Mouse (Mus musculus) midbrain, embryonic 14.5 days (tissue): ENCODE measurements around the gene Apobr. TPM values are rescaled to one million over a fixed set of nuclear protein-coding genes. Genes with fewer than 3 reads are reported as not detected.

Source experiments
- ATAC-seq: fragments of 200-750 bp; cut with Nextera tagmentation; 2 replicates; pipeline ENCODE4 v1.8.0; 2017; ENCODE audit warnings: moderate number of reproducible peaks, moderate library complexity; ENCODE audit not compliant: low FRiP score, low TSS enrichment
- DNase-seq: peaks from one replicate; pipeline ENCODE4 v3.0.0-alpha.2; 2015
- H3K27ac ChIP-seq: fragments of 300-500 bp; sonication (generic); replicated peaks from 2 replicates; pipeline ENCODE4 v1.5.1; 2014; ENCODE audit warnings: mild to moderate bottlenecking, low read depth, low read length, moderate library complexity
- H3K27me3 ChIP-seq: fragments of 300-500 bp; sonication (generic); 2 replicates; pipeline ENCODE4 v1.6.1; 2014; ENCODE audit warnings: low read length, control low read depth, mixed read lengths; ENCODE audit not compliant: control insufficient read depth, insufficient read depth
- H3K36me3 ChIP-seq: fragments of 300-500 bp; sonication (generic); 2 replicates; pipeline ENCODE4 v1.6.1; 2014; ENCODE audit warnings: low read length, control low read depth; ENCODE audit not compliant: control insufficient read depth, insufficient read depth
- H3K4me1 ChIP-seq: fragments of 300-500 bp; sonication (generic); 2 replicates; pipeline ENCODE4 v1.6.1; 2014; ENCODE audit warnings: mild to moderate bottlenecking, antibody characterized with exemption, low read length, control low read depth; ENCODE audit not compliant: control insufficient read depth, insufficient read depth
- H3K4me2 ChIP-seq: fragments of 300-500 bp; sonication (generic); 2 replicates; pipeline ENCODE4 v1.6.1; 2014; ENCODE audit warnings: mild to moderate bottlenecking, low read length, moderate library complexity
- H3K4me3 ChIP-seq: fragments of 300-500 bp; sonication (generic); replicated peaks from 2 replicates; pipeline ENCODE4 v1.5.1; 2014; ENCODE audit warnings: low read depth, low read length
- H3K9ac ChIP-seq: fragments of 300-500 bp; sonication (generic); replicated peaks from 2 replicates; pipeline ENCODE4 v1.6.1; 2014; ENCODE audit warnings: mild to moderate bottlenecking, low read length, moderate library complexity
- H3K9me3 ChIP-seq: fragments of 300-500 bp; sonication (generic); 2 replicates; pipeline ENCODE4 v1.6.1; 2016; ENCODE audit warnings: low read length, control low read depth, mixed read lengths; ENCODE audit not compliant: control insufficient read depth
- WGBS: fragments of 180-500 bp; shearing (Covaris S2); extraction: QIAGEN DNeasy Blood & Tissue Kit; methylation state at CpG from one replicate; pipeline ENCODE4 v1.1.7; 2014; 5-methylcytosine and 5-hydroxymethylcytosine counted together
- polyA plus RNA-seq: library from polyadenylated mRNA; unstranded; fragments of >200 nt; fragmentation: Nextera tagmentation; extraction: Ambion mirVana; gene quantifications from 2 replicates; pipeline ENCODE4 v1.2.1, GENCODE M21; 2014

Apobr gene
- polyA plus RNA-seq, 1 experiment from 2014 or later, result 0.28 TPM

DNA sequence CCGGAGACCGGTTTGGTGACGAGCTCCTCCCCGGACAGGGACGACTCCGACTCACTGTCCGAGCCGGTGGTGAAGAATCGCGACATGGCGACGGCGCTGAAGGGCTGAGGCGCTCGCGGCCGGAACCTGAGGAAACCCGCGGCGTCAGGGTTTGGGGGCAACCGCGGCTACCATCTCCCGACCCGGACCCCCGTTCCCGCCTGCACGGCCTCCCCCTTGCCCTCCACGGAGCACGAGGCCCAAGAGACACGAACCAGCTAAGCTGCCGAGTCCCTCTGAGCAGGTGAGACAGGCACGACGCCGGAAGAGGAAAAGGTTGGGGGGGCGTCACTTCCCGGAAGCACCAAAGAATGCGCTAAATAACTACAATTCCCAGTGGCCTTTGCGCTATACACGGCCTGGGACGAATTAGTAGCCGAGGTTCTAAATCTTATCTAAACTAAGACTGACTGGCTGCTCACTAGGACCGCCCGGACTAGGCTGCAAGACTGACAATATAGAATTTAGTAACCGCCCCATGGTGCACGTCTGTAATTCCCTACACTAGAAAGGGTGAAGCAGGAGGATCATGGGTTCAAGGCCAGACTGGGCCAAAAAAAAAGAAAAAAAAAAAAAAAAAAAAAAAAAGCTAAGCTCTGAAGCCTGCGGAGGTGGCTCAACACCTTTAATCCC is 18.5 kb upstream of the Apobr start, which contains the start of gene Eif3c:
Gene Eif3c, minus strand, starts transcription at position 318 of the 672 bp plus-strand sequence.
- Histone ChIP-seq H3K9me3 (no peaks in the 10 kb centered on the region), H3K9ac (peak within 1 kb of the TSS; percentile 85), H3K36me3 (peaks cover 34% of the 10 kb centered on the region), H3K27ac (peak within 1 kb of the TSS; percentile 74), H3K27me3 (no peaks in the 10 kb centered on the region), H3K4me3 (peak within 1 kb of the TSS; percentile 92), H3K4me1 (peaks cover 5% of the 10 kb centered on the region; the same call in 1 of the 2 replicates), H3K4me2 (peak within 1 kb of the TSS; percentile 83)
- ATAC-seq (peak; percentile 89), DNase-seq (peak; percentile 97)
- WGBS, result under 1% methylated on average over 46 of the region's 46 CpGs

DNA sequence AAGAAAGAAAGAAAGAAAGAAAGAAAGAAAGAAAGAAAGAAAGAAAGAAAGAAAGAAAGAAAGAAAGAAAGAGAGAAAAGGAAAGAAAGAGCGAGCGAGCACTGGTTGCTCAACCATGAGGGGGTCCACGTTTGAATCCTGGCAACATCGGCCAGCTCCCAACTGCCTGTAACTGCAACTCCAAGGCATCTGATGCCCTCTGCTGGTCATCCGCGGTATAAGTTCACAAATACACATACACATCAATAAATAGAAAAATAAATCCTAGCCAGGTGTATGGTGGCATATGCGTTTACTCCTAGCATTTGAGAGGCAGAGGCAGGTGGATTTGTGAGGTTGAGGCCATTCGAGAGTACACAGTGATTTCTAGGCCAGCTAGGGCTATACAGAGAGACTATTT is 7.8 kb upstream of the Apobr start:
- ATAC-seq, result no peak
- Histone ChIP-seq H3K4me3 (no peak overlapping the region), H3K4me1 (peaks cover 4% of the 10 kb centered on the region; the same call in 1 of the 2 replicates), H3K9me3 (no peaks in the 10 kb centered on the region), H3K9ac (no peak overlapping the region), H3K27ac (no peak overlapping the region), H3K4me2 (no peak overlapping the region), H3K36me3 (peaks cover 35% of the 10 kb centered on the region), H3K27me3 (no peaks in the 10 kb centered on the region)
- peak; percentile 62 for DNase-seq
- WGBS, result 57% methylated on average over 8 of the region's 8 CpGs

DNA sequence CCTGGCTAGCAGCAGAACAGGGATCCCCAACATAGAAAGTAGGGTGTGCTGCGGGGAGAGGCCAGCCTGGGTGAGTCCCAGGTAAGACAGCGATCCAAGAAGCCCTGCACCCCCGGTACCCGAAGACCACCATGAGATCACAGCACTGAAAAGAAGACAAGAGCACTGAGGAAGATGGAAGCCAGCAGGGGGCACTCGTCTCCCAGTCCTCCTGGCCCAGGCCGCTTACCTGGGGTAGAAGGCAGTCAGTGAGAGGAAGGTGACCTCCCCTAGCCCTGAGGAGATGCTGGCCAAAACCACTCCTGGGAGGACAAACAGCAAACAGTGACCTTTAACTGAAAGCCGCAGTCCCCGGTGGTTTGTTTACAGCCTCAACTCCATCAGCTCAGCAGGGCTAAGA is 5.6 kb upstream of the Apobr start:
- Histone ChIP-seq H3K9ac (no peak overlapping the region), H3K27ac (no peak overlapping the region), H3K4me1 (peaks cover 10% of the 10 kb centered on the region; the same call in 1 of the 2 replicates), H3K9me3 (no peaks in the 10 kb centered on the region), H3K27me3 (no peaks in the 10 kb centered on the region), H3K4me2 (no peak overlapping the region), H3K4me3 (no peak overlapping the region), H3K36me3 (peaks cover 27% of the 10 kb centered on the region)
- DNase-seq (peak; percentile 62), ATAC-seq (no peak)
- WGBS, result 63% methylated on average over 8 of the region's 8 CpGs

DNA sequence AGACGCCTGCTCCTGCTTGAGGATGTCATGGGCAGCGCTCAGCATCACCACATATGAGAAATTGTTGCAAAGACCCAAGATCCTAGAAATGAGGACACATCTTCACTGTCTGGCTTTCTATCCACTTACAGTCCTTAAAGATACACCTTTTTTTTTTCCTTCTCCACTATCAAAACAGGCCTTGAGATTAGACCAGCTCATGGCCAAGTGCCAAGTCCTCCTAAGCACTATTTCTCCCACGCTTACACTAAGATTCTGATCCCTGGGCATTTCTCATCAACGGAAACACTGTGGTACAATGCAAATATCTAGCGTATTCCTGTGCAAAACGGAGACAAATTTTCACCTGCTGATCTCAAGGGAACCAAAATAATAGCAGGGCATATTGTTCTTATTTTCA is 3.1 kb upstream of the Apobr start:
- H3K4me1 ChIP-seq, result peaks cover 10% of the 10 kb centered on the region; the same call in 1 of the 2 replicates
- H3K4me3 ChIP-seq, result no peak overlapping the region
- ATAC-seq (no peak), DNase-seq (no peak)
- no peaks in the 10 kb centered on the region for H3K27me3 ChIP-seq
- no peak overlapping the region for H3K9ac ChIP-seq
- H3K36me3 ChIP-seq, result peaks cover 17% of the 10 kb centered on the region
- WGBS, result 89% methylated on average over 6 of the region's 6 CpGs
- no peaks in the 10 kb centered on the region for H3K9me3 ChIP-seq
- H3K4me2 ChIP-seq, result peak overlapping the region; percentile 89
- H3K27ac ChIP-seq, result no peak overlapping the region

DNA sequence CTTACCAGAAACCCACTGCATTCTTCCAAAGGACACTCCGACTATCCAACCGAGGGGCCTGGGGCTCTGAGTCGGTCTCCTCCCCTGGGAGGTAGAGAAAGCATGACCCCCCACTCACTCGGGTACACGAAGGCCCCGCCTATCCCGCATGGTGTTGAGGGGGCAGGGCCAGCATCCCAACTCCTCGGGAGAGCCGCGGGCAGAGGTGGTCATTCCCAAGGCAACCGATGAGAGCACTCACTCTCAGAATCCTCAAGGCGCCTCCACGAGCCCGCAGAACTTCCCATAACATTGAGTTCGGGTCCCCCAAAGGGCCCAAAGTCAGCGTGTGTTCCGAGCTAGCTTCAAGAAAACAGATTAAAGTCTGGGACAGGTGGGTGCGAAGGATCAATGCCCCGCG is 2.0 kb upstream of the Apobr start:
- H3K27ac ChIP-seq, result peak overlapping the region; percentile 88; the same call in 1 of the 2 replicates
- H3K4me2 ChIP-seq, result peak overlapping the region; percentile 89
- H3K9me3 ChIP-seq, result no peaks in the 10 kb centered on the region
- H3K4me1 ChIP-seq, result peaks cover 10% of the 10 kb centered on the region; the same call in 1 of the 2 replicates
- peak overlapping the region; percentile 56; the same call in 1 of the 2 replicates for H3K9ac ChIP-seq
- H3K27me3 ChIP-seq, result no peaks in the 10 kb centered on the region
- H3K4me3 ChIP-seq, result peak overlapping the region; percentile 62
- ATAC-seq (peak; percentile 70), DNase-seq (peak; percentile 49)
- 2% methylated on average over 20 of the region's 20 CpGs for WGBS
- peaks cover 13% of the 10 kb centered on the region for H3K36me3 ChIP-seq

DNA sequence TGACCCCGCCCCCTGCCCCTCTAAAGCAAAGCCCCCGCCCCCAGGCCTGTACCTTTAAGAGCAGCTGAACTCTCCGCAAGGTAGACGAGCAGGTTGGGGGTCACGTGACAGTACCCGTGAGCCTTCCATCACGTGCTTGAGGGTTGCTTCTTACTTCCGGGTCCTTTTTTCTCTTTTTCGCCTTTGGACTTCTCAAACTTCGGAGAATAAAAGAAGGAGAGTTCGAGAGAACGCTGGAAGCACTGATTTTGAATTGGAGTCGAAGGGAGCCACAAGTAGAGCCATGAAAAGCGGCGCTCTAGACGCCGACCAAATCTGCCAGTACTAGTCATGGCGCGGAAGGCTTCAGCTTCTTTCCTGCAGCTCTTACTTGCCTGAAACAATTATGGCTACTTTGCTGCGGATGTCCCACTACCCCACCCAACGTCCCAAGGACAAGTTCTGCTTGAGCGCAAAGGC is 1.5 kb upstream of the Apobr start:
- Histone ChIP-seq H3K36me3 (peaks cover 8% of the 10 kb centered on the region), H3K4me1 (peaks cover 10% of the 10 kb centered on the region; the same call in 1 of the 2 replicates), H3K27ac (peak overlapping the region; percentile 88), H3K9me3 (no peaks in the 10 kb centered on the region), H3K9ac (peak overlapping the region; percentile 56; the same call in 1 of the 2 replicates), H3K27me3 (no peaks in the 10 kb centered on the region), H3K4me2 (peak overlapping the region; percentile 89), H3K4me3 (peak overlapping the region; percentile 62)
- ATAC-seq (peak; percentile 88), DNase-seq (peak; percentile 94)
- WGBS, result under 1% methylated on average over 22 of the region's 22 CpGs

DNA sequence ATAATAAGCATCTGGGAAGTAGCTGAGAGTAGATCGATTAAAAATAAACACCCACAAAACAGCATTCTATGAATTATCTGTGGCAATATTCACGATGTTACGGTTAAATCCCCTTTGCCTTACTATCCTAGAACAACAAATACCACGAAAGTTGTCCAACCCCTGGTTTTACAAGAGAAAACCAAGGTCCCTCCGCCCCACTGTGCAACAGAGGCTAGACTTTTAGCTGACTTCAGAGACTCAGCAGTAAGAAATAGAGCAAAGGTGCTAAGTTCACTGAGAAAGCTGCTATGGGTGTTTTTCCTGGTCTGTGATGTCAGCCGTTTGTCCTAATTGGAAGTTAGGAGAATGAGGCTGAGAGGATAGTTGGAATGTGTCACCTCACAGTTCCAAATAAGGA is 981 bp upstream of the Apobr start:
- Histone ChIP-seq H3K9ac (no peak overlapping the region), H3K4me1 (peaks cover 10% of the 10 kb centered on the region; the same call in 1 of the 2 replicates), H3K27ac (no peak overlapping the region; the same call in 1 of the 2 replicates), H3K4me2 (peak overlapping the region; percentile 89), H3K36me3 (peaks cover 3% of the 10 kb centered on the region), H3K9me3 (no peaks in the 10 kb centered on the region), H3K27me3 (no peaks in the 10 kb centered on the region), H3K4me3 (peak overlapping the region; percentile 62)
- ATAC-seq (no peak), DNase-seq (peak; percentile 5)
- WGBS, result 64% methylated on average over 6 of the region's 6 CpGs

DNA sequence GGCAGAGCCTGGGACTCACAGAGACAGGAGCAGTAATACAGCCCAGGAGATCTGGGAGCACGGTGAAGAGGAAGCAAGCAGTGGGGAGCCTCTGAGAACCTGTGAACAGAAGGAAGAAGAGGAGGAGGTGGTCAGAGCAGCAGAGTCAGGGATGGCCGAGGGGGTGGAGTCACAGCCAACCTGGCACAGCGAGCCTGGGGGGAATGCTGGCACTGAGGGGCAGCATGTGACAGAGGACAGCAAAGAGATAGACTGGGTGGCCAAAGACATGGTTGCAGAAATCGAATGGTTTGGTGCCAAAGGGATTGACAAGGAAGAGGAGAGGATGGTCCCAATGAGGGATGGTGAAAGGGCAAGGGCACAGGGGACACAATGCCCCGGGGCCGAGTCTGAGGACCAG is 975 bp downstream of the Apobr start, which contains the start of gene Cln3:
Gene Cln3, minus strand, starts transcription at position 101 of the 400 bp plus-strand sequence.
- no peaks in the 10 kb centered on the region for H3K27me3 ChIP-seq
- 76% methylated on average over 6 of the region's 6 CpGs for WGBS
- H3K4me2 ChIP-seq, result no peak within 1 kb of the TSS
- no peaks in the 10 kb centered on the region for H3K36me3 ChIP-seq
- no peaks in the 10 kb centered on the region for H3K9me3 ChIP-seq
- no peak within 1 kb of the TSS for H3K4me3 ChIP-seq
- no peak within 1 kb of the TSS for H3K27ac ChIP-seq
- ATAC-seq (no peak), DNase-seq (no peak)
- peaks cover 10% of the 10 kb centered on the region; the same call in 1 of the 2 replicates for H3K4me1 ChIP-seq
- H3K9ac ChIP-seq, result no peak within 1 kb of the TSS
